Mouse (Mus musculus) layer of hippocampus, postnatal 10 days (tissue): ENCODE data around the gene Six2. TPM values are rescaled to one million over a fixed set of nuclear protein-coding genes. Genes with fewer than 3 reads are reported as not detected.
A peak's percentile ranks its signal among the peaks of the same experiment; 100 is the strongest.

Source experiments
- DNase-seq, 2 experiments: peaks; one replicate each; pipeline ENCODE4 v3.0.0; 2021; ENCODE audit warnings: low spot score in 2 of 2
- total RNA-seq, 2 experiments: library from RNA; stranded (reverse); gene quantifications; 2 replicates each; pipeline ENCODE4 v1.2.3; 2021

Gene Six2
- total RNA-seq, 2 experiments from 2014 or later, result 0.25 to 0.42 TPM

DNA sequence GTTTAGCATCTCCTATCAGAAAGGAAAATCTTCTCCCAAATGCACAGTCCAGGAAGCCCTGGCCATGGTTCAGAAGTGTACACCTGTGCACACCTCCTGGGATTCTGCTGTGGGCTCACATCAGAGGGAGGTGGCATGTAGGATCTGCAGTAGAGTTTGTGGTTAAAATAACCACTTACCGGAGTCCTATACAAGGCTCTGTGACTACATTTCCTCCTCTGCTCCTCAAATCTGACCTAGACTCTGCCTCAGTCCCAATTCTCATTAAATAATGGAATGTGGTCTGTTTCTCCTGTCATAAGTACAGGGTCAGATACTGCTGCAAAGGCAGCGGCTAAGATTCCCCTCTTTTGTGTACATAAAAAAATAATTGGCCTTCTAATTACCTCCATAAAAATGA lies 23.9 kb downstream of the Six2 start:
- no peak for DNase-seq

GRCm38 (mm10) chr17:85661521-85661920 lies 26.6 kb downstream of the Six2 start:
- DNase-seq, result no peak

GRCm38 (mm10) chr17:85660016-85660415 lies 28.1 kb downstream of the Six2 start:
- no peak for DNase-seq

- peak; percentile 53 to 66 for DNase-seq
These were observed 42.1 kb downstream of the Six2 start for GRCm38 (mm10) chr17:85645718-85646665.

- no peak for DNase-seq
These were observed 42.8 kb downstream of the Six2 start for GRCm38 (mm10) chr17:85645312-85645711.

GRCm38 (mm10) chr17:85637876-85638275 lies 50.2 kb downstream of the Six2 start:
- DNase-seq, result no peak

Other genes with a start within 250 kb of the Six2 start
- under 1 TPM; 0.43 to 0.54 TPM for gene Six3, start 74.7 kb downstream of the Six2 start, total RNA-seq